Mouse (Mus musculus) lung, postnatal 0 days (tissue): ENCODE measurements at regions not wholly inside any gene's neighbourhood (a gene's known extent, or its start where the extent isn't known, plus 50 kb on each side); places are given as distances from the start of the nearest gene placed in this dataset.

Experiments used
- CTCF ChIP-seq: IDR thresholded peaks from 2 replicates; pipeline ENCODE4 v1.5.1; 2016; ENCODE audit warnings: antibody characterized with exemption, mild to moderate bottlenecking
- EP300 ChIP-seq: IDR thresholded peaks from 2 replicates; pipeline ENCODE4 v1.6.1; 2016; ENCODE audit warnings: antibody characterized with exemption, mild to moderate bottlenecking, control low read depth

DNA sequence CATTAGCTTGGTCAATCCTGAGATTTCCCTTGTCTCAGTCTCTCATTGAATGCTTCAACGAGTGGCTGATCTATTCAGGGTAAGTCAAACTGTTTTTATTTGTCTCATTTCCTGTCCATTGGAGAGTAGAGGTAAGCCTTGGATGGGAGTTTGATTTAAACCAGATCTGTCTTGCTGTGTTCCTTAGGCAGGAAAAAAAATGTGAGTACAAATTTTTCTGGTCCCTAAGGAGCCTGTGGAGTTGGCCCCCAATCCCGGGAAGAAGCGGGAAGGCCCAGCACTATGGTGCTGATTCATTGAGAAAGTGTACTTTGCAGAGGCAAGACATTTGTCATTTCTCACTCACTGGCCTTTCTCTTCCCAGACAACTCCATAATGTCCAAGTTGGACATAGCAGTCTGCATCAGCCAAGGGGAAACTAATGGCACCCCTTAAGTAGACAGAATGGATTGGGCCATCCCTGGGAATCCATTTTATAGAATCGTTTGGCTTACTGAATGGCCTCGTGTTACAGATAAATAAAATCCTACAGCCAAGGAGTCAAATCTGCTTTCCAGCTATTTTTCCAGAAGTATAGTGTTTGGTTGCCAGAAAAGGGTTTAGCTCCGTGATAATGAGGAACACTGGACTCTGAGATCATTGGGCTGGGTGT is 271.3 kb upstream of the Sel1l start:
- TF ChIP-seq CTCF (no peak), EP300 (no peak)
